Mouse (Mus musculus) midbrain, embryonic 16.5 days (tissue): ENCODE data around the gene Lmo1. TPM values are rescaled to one million over a fixed set of nuclear protein-coding genes. Genes with fewer than 3 reads are reported as not detected.

Source experiments
- ATAC-seq: fragments of 200-750 bp; cut with Nextera tagmentation; 2 replicates; pipeline ENCODE4 v1.8.0; 2017; ENCODE audit warnings: moderate TSS enrichment
- H3K27ac ChIP-seq: fragments of 300-500 bp; sonication (generic); 2 replicates; pipeline ENCODE4 v1.5.1; 2014; ENCODE audit warnings: mild to moderate bottlenecking, low read length, mixed read lengths
- H3K27me3 ChIP-seq: fragments of 300-500 bp; sonication (generic); 2 replicates; pipeline ENCODE4 v1.6.1; 2014; ENCODE audit warnings: low read depth, low read length, mixed read lengths; ENCODE audit not compliant: control insufficient read depth, insufficient read depth
- H3K36me3 ChIP-seq: fragments of 300-500 bp; sonication (generic); 2 replicates; pipeline ENCODE4 v1.6.1; 2014; ENCODE audit warnings: mild to moderate bottlenecking, low read length, moderate library complexity, mixed read lengths; ENCODE audit not compliant: control insufficient read depth, insufficient read depth
- H3K4me1 ChIP-seq: fragments of 300-500 bp; sonication (generic); 2 replicates; pipeline ENCODE4 v1.6.1; 2014; ENCODE audit warnings: mild to moderate bottlenecking, low read length, mixed read lengths; ENCODE audit not compliant: control insufficient read depth, insufficient read depth
- H3K4me2 ChIP-seq: fragments of 300-500 bp; sonication (generic); 2 replicates; pipeline ENCODE4 v1.6.1; 2014; ENCODE audit warnings: mild to moderate bottlenecking, low read length, mixed read lengths
- H3K4me3 ChIP-seq: fragments of 300-500 bp; sonication (generic); 2 replicates; pipeline ENCODE4 v1.5.1; 2014; ENCODE audit warnings: low read depth, mild to moderate bottlenecking, low read length, moderate library complexity, mixed read lengths
- H3K9ac ChIP-seq: fragments of 300-500 bp; sonication (generic); 2 replicates; pipeline ENCODE4 v1.6.1; 2014; ENCODE audit warnings: low read depth, low read length, mixed read lengths
- H3K9me3 ChIP-seq: fragments of 300-500 bp; sonication (generic); replicated peaks from 2 replicates; pipeline ENCODE4 v1.6.1; 2014; ENCODE audit warnings: mild to moderate bottlenecking, low read length, mixed read lengths; ENCODE audit not compliant: control insufficient read depth, poor library complexity, severe bottlenecking
- WGBS: fragments of 180-500 bp; shearing (Covaris S2); extraction: QIAGEN DNeasy Blood & Tissue Kit; methylation state at CpG from one replicate; pipeline ENCODE4 v1.1.7; 2014; 5-methylcytosine and 5-hydroxymethylcytosine counted together
- polyA plus RNA-seq: library from polyadenylated mRNA; unstranded; fragments of >200 nt; fragmentation: Nextera tagmentation; extraction: Ambion mirVana; gene quantifications from 2 replicates; pipeline ENCODE4 v1.2.1, GENCODE M21; 2015

The Lmo1 gene
- polyA plus RNA-seq, 1 experiment from 2014 or later = 126 TPM

DNA sequence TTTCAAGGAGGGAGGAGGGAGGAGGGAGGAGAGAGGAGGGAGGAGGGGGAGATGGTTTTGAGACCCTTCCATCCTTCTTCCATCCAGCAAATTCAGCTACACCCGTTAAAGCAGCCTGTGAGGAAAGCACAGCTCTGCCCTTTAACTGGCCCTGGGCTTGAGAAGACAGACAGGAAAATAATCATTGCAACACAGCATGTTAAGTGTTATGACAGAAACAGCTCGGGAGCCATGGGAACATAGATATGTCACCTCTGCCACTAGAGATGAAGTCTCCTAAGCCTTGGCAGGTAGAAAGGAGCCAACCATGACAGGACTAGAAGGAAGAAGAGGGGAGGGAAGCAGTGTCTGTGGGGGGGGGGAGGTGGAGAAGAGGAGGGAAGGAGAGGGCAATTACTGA lies 31.4 kb upstream of the Lmo1 start:
- Histone ChIP-seq H3K36me3 (no peaks in the 10 kb centered on the region), H3K9ac (no peak overlapping the region), H3K27me3 (no peaks in the 10 kb centered on the region; the same call in 1 of the 2 replicates), H3K4me1 (no peaks in the 10 kb centered on the region), H3K4me3 (no peak overlapping the region), H3K4me2 (no peak overlapping the region), H3K9me3 (no peaks in the 10 kb centered on the region), H3K27ac (no peak overlapping the region)
- WGBS = 65% methylated on average over 2 of the region's 2 CpGs
- ATAC-seq = no peak

DNA sequence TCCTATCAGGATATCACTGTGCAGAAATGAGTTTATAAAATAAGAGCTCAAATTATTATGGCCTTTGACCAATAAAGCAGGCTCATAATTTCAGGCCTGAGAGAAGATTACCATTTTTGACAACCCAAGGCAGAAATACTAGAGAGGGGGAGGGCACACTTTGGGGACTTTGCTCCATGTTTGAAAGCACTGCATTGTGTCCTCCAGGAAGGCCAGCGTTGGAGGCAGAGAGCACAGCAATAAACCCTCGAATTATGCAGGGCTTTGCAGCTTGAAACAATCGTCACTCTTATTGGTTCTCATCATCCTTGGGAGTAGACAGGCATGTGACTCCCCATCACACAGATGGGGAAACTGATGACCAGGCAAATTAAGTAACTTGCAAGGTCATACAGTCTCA lies 28.1 kb upstream of the Lmo1 start:
- Histone ChIP-seq H3K9me3 (no peaks in the 10 kb centered on the region), H3K9ac (no peak overlapping the region), H3K27me3 (no peaks in the 10 kb centered on the region), H3K4me3 (no peak overlapping the region), H3K4me2 (no peak overlapping the region), H3K27ac (0 out of 2 replicates have a peak overlapping the region, but pooled peaks have one; percentile 24), H3K36me3 (no peaks in the 10 kb centered on the region), H3K4me1 (no peaks in the 10 kb centered on the region)
- no peak for ATAC-seq
- 52% methylated on average over 3 of the region's 3 CpGs for WGBS

DNA sequence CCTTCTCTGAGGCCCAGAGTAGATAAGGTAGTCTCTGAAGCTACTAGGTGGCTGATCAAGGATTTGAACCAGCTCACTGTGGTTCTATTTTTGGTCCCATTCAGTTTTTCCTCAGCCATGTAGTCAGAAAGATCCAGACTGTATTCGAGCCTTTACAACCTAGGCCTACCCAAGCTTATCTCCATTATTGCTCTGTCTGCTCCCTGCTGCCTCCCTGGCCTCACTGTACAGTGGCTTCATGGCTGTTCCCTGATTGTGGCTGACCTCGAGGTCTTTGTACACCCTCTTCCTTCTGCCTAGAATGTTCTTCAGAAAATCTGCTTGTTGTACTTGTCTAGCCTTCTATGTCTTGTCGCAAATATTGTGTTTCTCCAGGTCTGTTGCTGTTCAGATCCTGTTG lies 25.6 kb upstream of the Lmo1 start:
- 90% methylated on average over 3 of the region's 3 CpGs for WGBS

DNA sequence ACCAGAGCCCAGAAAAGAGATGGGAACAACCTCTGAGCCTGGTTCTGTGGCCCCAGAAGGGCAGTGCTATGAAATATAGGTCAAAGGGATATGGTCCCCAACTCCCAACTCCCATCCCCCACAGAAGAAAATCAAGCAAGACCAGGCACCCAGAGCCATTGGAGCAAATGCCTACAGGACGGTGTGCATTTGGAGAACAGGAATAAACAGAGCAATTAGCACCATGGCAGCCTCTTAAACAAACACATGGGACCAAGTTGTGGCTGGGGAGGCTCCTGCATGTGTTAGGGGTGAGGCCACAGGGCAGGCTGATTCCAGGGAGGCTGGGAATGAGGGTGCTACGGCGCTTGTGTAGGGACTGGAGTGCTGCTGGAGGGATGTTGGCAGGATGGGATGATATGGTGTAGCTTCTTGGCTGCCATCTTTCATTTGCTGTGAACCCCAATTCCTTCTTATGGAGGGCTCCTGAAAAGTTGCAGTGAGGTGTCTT lies 22.2 kb upstream of the Lmo1 start:
- Histone ChIP-seq H3K4me1 (peaks cover 17% of the 10 kb centered on the region), H3K27me3 (no peaks in the 10 kb centered on the region), H3K36me3 (no peaks in the 10 kb centered on the region), H3K4me3 (no peak overlapping the region), H3K9me3 (no peaks in the 10 kb centered on the region), H3K27ac (peak overlapping the region; percentile 80), H3K4me2 (no peak overlapping the region), H3K9ac (no peak overlapping the region)
- ATAC-seq = no peak
- 40% methylated on average over 3 of the region's 3 CpGs for WGBS

More for the DNA sequence above, 25.6 kb upstream of the Lmo1 start:
- no peak for ATAC-seq
- Histone ChIP-seq H3K4me1 (peaks cover 14% of the 10 kb centered on the region), H3K27ac (no peak overlapping the region), H3K36me3 (no peaks in the 10 kb centered on the region), H3K4me3 (no peak overlapping the region), H3K27me3 (no peaks in the 10 kb centered on the region), H3K9me3 (no peaks in the 10 kb centered on the region), H3K9ac (no peak overlapping the region), H3K4me2 (no peak overlapping the region)

DNA sequence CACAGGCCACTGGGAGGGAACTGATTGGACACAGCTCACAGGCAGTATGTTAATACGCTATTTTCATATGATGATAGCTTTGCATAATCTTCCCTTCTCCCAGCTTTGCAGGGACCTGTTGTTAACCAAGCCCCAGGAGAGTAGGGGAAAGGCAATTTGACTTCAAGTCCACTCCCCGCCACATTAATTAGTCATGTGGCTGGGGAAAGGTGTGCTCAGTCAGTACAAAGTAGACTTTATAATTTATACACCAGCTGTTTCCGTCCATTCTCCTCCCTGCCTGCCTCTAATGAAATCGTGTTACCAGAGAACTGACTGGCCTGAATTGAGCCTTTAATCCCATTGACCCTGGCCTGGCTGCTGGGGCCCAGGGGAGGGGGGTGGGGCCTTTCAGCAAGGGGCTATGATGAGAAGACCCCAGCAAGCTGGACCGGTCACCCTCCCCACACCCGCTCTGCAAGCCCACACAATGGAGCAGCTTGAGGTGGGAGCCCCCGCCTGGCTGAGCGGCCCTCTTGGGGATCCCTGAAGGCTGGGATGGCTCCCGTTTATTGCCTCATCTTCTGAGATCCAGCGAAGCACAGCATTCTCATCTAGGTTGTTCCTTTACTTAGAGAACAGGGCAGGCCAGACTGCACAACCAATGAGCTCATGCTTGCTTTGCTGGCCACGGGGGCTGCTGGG lies 21.5 kb upstream of the Lmo1 start:
- H3K27me3 ChIP-seq = no peaks in the 10 kb centered on the region
- H3K4me3 ChIP-seq = no peak overlapping the region
- H3K4me2 ChIP-seq = peak overlapping the region; percentile 20; the same call in 1 of the 2 replicates
- H3K36me3 ChIP-seq = no peaks in the 10 kb centered on the region
- H3K9me3 ChIP-seq = no peaks in the 10 kb centered on the region
- peak; percentile 61 for ATAC-seq
- peak overlapping the region; percentile 80 for H3K27ac ChIP-seq
- WGBS = 6% methylated on average over 11 of the region's 11 CpGs
- peaks cover 24% of the 10 kb centered on the region for H3K4me1 ChIP-seq
- 0 out of 2 replicates have a peak overlapping the region, but pooled peaks have one; percentile 20 for H3K9ac ChIP-seq

DNA sequence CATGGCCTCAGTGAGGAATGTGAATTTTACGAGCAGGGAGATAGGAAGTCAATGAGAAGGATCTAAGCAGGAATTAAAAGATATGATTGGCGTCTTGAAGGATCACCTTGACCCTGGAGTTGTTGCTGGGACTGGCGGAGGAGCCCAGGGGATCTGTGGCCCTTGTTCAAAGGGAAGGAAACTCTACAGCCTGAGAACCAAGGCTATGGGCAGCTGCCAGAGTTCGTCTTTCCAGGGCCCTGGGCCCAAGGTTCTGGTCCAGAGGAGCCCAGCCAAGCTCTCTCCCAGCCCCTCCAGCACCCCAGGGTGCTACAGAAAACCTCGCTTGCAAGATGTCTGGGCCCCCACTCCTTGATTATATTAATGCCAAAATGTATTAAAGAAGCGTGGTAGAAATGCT lies 21.0 kb upstream of the Lmo1 start:
- Histone ChIP-seq H3K4me2 (no peak overlapping the region), H3K9ac (no peak overlapping the region), H3K27ac (peak overlapping the region; percentile 44), H3K27me3 (no peaks in the 10 kb centered on the region), H3K4me3 (no peak overlapping the region), H3K9me3 (no peaks in the 10 kb centered on the region), H3K36me3 (no peaks in the 10 kb centered on the region), H3K4me1 (peaks cover 29% of the 10 kb centered on the region)
- ATAC-seq = 0 out of 2 replicates have a peak, but pooled peaks have one; percentile 0
- 28% methylated on average over 6 of the region's 6 CpGs for WGBS

DNA sequence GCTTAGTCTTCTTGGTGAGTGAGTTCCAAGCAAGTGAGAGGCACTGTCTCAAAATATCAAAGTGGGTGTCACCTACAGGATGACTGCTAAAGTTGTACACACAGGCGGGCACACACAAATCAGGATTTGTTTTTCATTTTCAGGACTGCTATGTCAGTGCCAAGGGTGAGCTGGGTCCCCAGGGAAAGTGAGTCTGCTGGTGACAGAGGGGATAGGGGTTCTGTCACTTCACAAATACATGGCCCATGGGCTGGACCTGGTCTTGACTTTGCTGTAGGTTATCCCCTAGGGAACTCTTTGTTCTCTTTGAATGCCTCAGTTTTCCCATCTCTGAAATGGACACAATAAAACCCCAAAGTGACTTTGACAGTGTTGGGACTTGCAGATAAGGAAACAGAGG lies 19.8 kb upstream of the Lmo1 start:
- no peak for ATAC-seq
- H3K9ac ChIP-seq = no peak overlapping the region
- no peaks in the 10 kb centered on the region for H3K27me3 ChIP-seq
- no peaks in the 10 kb centered on the region for H3K9me3 ChIP-seq
- no peak overlapping the region for H3K4me2 ChIP-seq
- WGBS = 96% methylated on average over 1 of the region's 1 CpGs
- no peaks in the 10 kb centered on the region for H3K36me3 ChIP-seq
- H3K4me3 ChIP-seq = no peak overlapping the region
- H3K27ac ChIP-seq = no peak overlapping the region
- H3K4me1 ChIP-seq = peaks cover 34% of the 10 kb centered on the region

DNA sequence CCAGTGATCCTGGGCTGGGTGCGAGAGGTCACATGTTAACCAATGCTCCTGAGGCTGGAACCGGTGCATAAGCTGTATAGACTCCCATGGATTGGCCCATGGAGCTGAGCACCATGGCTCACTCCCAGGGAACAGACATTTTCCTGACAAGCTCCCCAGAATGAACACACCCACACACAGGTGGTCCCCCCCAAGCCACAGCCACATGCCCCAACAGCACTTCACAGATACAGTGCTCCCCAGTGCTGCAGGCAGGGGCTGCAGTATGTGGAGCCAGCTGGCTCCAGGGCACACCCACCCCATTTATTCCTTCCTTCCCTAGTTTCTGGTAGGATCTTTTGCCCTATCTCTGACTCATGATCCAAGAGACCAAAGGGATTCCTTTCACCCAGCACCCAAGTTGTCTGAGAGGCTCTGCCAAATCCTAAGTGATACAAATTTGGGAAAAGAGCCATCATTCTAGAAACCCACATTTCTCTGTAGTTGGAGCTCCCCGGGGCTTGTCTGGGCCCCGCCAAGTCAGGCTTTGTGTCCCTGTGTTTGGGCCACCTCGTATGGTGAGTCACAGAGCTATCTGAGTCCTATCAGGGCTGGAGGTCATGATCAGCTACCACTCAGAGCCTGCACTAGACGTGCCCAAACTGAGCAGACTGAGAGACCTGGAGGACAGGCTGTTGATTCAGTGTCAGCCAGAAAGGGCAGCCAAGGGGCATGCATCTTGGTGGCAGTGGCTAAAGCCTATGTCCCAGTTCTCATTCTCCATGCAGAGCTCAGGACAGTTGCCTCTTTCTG lies 12.4 kb upstream of the Lmo1 start:
- no peak overlapping the region for H3K4me3 ChIP-seq
- WGBS = 81% methylated on average over 6 of the region's 6 CpGs
- no peaks in the 10 kb centered on the region for H3K27me3 ChIP-seq
- H3K9me3 ChIP-seq = no peaks in the 10 kb centered on the region
- ATAC-seq = no peak
- H3K4me2 ChIP-seq = no peak overlapping the region
- H3K4me1 ChIP-seq = peaks cover 19% of the 10 kb centered on the region
- H3K9ac ChIP-seq = no peak overlapping the region
- no peak overlapping the region for H3K27ac ChIP-seq
- no peaks in the 10 kb centered on the region for H3K36me3 ChIP-seq

DNA sequence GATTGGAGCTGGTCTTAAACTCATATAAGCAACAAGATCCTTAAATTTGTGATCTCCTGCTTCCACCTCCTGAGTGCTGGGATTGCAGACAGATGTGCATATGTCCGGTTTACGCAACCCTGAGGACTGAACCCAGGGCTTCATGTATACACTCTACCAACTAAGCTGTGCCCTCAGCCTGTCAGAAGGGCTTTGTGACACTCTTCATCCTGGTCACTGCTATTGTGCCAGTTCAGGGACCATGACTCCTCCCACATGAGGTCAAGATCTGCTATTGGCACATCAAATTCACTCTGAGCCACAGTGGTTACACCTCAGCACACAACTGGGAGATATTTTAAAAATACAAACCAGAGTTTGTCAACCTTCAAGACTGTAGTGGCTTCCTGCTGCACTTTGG lies 11.0 kb upstream of the Lmo1 start:
- no peak for ATAC-seq
- H3K27ac ChIP-seq = no peak overlapping the region
- H3K27me3 ChIP-seq = no peaks in the 10 kb centered on the region
- H3K4me1 ChIP-seq = peaks cover 4% of the 10 kb centered on the region
- H3K36me3 ChIP-seq = no peaks in the 10 kb centered on the region
- no peak overlapping the region for H3K4me3 ChIP-seq
- H3K4me2 ChIP-seq = no peak overlapping the region
- H3K9ac ChIP-seq = no peak overlapping the region
- 87% methylated on average over 2 of the region's 2 CpGs for WGBS
- no peaks in the 10 kb centered on the region for H3K9me3 ChIP-seq
